Mouse (Mus musculus) B cell, adult (primary cell): ENCODE results near the gene Abcd3. TPM values are rescaled to one million over a fixed set of nuclear protein-coding genes. Genes with fewer than 3 reads are reported as not detected.

Source experiments
- total RNA-seq: library from RNA; stranded (reverse); gene quantifications from 4 replicates; pipeline ENCODE4 v1.2.4, GENCODE M21; 2023; ENCODE audit not compliant: inconsistent age

Gene Abcd3
- 10.6 to 15.1 TPM (median 11.8 TPM) in 4 replicates for total RNA-seq

GRCm38 (mm10) chr3:121814877-121815548, at the start of gene Abcd3:
Abcd3 (minus strand) TSS chr3:121815302.

DNA sequence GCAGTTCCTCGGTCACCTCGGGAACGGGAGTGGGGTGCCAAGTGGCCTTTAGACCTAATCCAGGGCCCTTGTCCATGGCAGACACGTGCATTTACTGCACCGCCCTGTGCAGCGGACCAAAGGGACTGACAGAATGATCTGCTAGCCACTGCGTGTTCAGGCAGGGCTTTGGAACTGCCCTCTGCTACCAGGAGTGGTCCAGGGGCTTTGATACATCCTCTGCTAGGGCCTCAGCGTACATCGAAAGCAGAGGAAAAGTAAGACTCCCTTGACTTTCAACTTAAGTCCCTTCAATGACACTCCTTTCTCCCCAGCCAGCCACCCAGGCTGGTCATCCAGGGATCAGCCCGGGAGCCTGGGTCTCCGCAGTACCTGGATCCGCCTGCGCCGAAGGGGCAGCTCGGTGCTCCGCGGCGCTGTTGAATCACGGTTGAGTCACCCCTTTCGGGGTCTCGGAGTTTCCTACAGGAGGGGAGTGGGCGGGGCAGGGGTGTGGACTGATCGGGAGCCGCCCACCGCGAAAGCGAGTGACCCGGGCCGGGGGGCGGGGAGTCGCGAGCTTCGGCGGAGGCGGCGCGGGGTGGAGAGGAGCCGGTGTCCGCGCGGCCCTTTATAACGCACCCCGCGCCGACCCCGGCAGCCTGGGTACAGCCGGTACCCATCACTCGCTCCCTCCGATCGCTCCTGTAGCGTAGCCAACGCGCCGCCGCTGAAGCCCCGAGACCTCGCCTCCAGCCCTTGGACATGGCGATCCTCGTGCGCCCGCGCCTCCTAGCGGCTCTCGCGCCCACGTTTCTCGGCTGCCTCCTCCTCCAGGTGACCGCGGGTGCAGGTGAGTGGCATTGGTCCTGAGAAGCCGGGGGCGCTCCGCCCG, 91.9 kb downstream of the Abcd3 start, which contains the start of gene F3:
F3 (plus strand) TSS at position 567 of the 874 bp plus-strand sequence.

Other genes with a start within 250 kb of the Abcd3 start
- gene 4930432M17Rik, start 144.5 kb downstream of the Abcd3 start, total RNA-seq: not detected in 4 replicates
- gene F3, start 91.8 kb downstream of the Abcd3 start, total RNA-seq: not detected in 4 replicates
- gene Arhgap29, start 137.2 kb upstream of the Abcd3 start, total RNA-seq: 0.15 to 1.1 TPM (median 0.38 TPM) in 4 replicates
- not detected in 4 replicates for gene Abca4, start 229.1 kb upstream of the Abcd3 start, total RNA-seq